Mouse (Mus musculus): ENCODE measurements around the gene Kirrel3. TPM values are rescaled to one million over a fixed set of nuclear protein-coding genes. Genes with fewer than 3 reads are reported as not detected.
A peak's percentile ranks its signal among the peaks of the same experiment; 100 is the strongest.

Kirrel3 gene
- polyA plus RNA-seq, 1 experiment from 2014 or later, result 50.5 TPM

DNA sequence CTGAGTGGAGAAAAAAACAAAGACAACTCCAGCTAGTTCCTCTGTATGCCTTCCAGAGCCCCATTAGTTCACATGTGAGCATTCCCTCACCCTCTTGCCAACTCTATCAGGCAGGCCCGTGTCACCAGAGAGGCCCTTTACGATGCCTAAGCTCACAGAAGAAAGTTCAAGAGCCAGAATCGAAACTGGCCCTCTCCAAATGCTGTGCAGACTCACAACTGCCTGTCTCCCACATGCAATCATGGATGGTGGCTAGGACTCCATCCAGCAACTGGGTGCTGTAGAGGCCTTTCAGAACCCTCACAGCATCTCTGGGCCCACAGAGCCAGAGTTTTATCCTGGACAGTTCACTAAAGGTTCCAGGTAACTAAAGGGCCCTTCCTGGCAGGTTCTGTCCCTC is 470.8 kb downstream of the Kirrel3 start:
- Histone ChIP-seq H3K27ac (no peak overlapping the region), H3K27me3 (replicated peaks) (no peaks in the 10 kb centered on the region), H3K36me3 (replicated peaks) (no peaks in the 10 kb centered on the region), H3K4me1 (0 out of 2 replicates have a peak, but pooled peaks cover 5% of the 10 kb centered on the region), H3K9ac (no peak overlapping the region), H3K9me3 (no peaks in the 10 kb centered on the region), H3K4me3 (no peak overlapping the region), H3K4me2 (no peak overlapping the region)
- ATAC-seq (replicated peaks), result no peak
- WGBS, result 78% methylated on average over 3 of the region's 3 CpGs

DNA sequence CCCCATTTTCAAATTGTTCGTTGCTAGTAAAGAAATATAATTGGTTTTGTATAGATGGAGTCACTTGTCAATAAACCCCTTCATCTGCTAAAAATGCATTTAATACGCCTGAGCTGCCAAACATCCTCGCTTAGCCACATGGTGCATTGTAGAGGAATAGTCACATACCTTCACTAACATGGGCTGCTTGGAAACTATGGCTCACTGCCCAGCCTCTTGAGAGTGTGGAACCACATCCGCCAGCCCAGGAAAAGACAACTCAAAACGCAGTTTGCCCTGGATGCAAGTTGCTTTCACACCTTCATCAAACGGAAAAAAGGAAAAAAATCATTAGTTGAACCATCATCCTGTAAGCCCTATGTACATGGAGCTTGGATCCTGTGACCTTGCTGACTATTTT is 472.0 kb downstream of the Kirrel3 start:
- no peaks in the 10 kb centered on the region for H3K36me3 ChIP-seq (replicated peaks)

DNA sequence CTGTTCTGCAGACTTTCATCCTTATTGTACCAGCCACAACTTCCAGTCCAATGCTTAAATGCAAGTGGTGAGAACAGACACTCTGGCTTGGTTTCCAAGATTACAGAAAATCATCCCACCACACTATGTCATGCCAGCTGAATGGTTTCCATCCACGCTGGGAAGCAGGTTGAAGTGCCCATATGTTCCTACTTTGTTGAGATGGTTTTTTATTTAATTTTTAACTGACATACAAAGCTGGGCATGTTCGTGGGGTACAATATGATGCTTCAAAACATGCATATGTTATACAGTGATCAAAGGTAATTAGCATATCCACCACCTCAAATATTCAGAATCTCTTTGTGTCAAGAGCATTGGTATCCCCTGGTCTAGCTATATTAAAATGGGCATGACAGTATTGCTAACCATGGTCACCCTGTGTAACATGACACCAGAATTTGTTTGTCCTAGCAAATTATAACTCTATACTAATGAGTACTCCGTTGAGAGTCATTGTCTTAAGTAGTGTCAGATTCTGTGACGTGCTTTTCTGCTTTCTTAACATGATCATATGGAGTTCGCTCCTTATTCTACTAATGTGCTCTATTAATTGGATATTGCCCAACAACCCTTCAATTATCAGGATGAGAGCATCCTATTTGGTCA is 472.6 kb downstream of the Kirrel3 start:
- no peak for ATAC-seq (replicated peaks)
- no peaks in the 10 kb centered on the region for H3K27me3 ChIP-seq (replicated peaks)
- no peaks in the 10 kb centered on the region for H3K36me3 ChIP-seq (replicated peaks)
- H3K4me3 ChIP-seq, result no peak overlapping the region
- no peaks in the 10 kb centered on the region for H3K9me3 ChIP-seq
- H3K4me1 ChIP-seq, result 0 out of 2 replicates have a peak, but pooled peaks cover 5% of the 10 kb centered on the region
- WGBS, result 82% methylated on average over 5 of the region's 5 CpGs
- no peak overlapping the region for H3K27ac ChIP-seq
- H3K9ac ChIP-seq, result no peak overlapping the region
- no peak overlapping the region for H3K4me2 ChIP-seq

More for the DNA sequence above, 472.0 kb downstream of the Kirrel3 start:
- Histone ChIP-seq H3K27me3 (replicated peaks) (no peaks in the 10 kb centered on the region), H3K27ac (no peak overlapping the region), H3K4me1 (0 out of 2 replicates have a peak, but pooled peaks cover 5% of the 10 kb centered on the region), H3K4me3 (no peak overlapping the region), H3K9me3 (no peaks in the 10 kb centered on the region), H3K4me2 (no peak overlapping the region), H3K9ac (no peak overlapping the region)
- 71% methylated on average over 6 of the region's 6 CpGs for WGBS
- ATAC-seq (replicated peaks), result no peak

DNA sequence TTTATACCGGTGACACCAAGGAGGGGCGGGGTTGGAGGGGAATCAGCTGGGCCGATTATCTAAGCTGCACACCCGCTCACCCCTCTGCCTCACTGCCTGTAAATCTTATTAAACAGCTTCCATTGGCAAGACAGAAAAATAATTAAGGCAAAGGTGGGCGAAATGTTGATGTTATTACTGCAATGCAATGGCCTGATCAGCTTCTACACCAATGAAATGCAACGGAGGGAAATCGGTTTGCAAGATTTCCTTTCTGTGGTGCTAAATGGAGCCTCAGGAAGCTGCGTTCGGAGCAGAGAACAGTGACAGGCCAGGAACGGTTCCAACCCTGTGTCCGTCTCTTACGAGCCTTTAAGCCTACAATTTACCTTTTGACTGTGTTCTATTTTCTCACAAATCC is 475.0 kb downstream of the Kirrel3 start:
- Histone ChIP-seq H3K27me3 (replicated peaks) (no peaks in the 10 kb centered on the region), H3K36me3 (replicated peaks) (no peaks in the 10 kb centered on the region), H3K27ac (no peak overlapping the region), H3K4me3 (no peak overlapping the region), H3K4me1 (peaks cover 21% of the 10 kb centered on the region), H3K4me2 (no peak overlapping the region), H3K9ac (no peak overlapping the region), H3K9me3 (no peaks in the 10 kb centered on the region)
- no peak for ATAC-seq (replicated peaks)
- WGBS, result 57% methylated on average over 12 of the region's 12 CpGs

DNA sequence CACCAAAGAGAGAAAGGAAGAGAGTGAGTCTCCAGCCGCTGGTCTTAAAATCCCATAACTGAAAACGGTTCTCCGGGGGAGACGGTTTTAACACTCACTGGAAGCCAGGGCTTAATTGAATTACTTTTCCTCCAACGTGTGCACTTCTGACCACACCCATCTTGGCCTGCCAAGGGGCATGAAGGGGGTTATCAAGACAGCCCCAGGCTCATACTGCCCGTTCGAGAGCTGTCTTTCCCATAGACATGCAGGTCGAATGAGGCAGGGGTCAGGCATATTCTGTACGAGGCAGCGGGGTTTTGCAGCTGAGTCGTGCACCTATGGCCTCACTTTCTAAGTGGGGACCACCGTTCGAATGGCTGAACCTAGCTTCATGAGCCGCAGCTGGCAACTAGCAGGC is 475.5 kb downstream of the Kirrel3 start:
- 67% methylated on average over 14 of the region's 14 CpGs for WGBS
- peaks cover 21% of the 10 kb centered on the region for H3K4me1 ChIP-seq

DNA sequence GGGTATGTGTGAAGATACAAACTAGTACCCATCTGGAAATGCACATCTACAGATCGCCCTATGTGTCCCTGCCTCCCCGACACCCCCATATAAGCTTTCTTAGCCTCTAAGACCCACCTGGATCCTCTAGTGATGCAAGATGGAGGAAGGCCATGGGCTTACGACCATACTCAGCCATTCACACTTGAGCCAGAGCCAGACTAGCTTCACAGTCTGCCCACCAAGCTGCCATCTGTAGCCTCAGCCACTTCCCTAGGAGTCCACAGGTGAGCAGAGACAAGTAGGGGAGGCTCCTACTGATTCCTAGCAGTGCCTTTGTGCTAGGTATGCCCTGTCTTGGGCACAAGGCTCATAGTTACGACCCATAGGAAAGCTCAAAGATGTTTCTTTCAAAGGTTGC is 476.6 kb downstream of the Kirrel3 start:
- Histone ChIP-seq H3K4me1 (peaks cover 21% of the 10 kb centered on the region), H3K9me3 (no peaks in the 10 kb centered on the region), H3K9ac (no peak overlapping the region), H3K4me2 (no peak overlapping the region), H3K27ac (no peak overlapping the region), H3K27me3 (replicated peaks) (no peaks in the 10 kb centered on the region), H3K36me3 (replicated peaks) (no peaks in the 10 kb centered on the region), H3K4me3 (no peak overlapping the region)
- no peak for ATAC-seq (replicated peaks)
- WGBS, result 95% methylated on average over 4 of the region's 4 CpGs

More for the DNA sequence above, 475.5 kb downstream of the Kirrel3 start:
- Histone ChIP-seq H3K9me3 (no peaks in the 10 kb centered on the region), H3K4me2 (no peak overlapping the region), H3K36me3 (replicated peaks) (no peaks in the 10 kb centered on the region), H3K27me3 (replicated peaks) (no peaks in the 10 kb centered on the region), H3K4me3 (no peak overlapping the region), H3K27ac (no peak overlapping the region), H3K9ac (no peak overlapping the region)
- ATAC-seq (replicated peaks), result no peak

DNA sequence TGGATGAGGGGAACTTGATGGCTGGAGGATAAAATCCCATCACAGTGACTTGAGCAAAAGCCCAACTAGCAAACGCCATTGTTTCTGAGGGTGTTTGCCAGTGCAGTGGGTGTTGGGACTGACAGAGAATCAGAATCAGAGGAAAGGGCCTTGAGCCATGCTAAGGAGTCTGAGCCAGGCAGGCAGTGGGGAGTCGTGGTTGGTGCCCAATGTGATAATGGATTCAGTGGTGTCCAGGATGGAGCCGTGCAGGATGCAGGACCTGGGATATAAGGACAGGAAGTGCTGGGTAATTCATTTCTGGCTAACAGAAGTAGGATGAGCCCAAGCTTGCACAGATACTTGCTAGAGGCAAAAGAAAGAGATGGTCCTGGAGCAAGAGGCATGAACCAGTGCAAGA is 477.9 kb downstream of the Kirrel3 start:
- Histone ChIP-seq H3K27me3 (replicated peaks) (no peaks in the 10 kb centered on the region), H3K4me3 (no peak overlapping the region), H3K9ac (no peak overlapping the region), H3K9me3 (no peaks in the 10 kb centered on the region), H3K27ac (no peak overlapping the region), H3K4me2 (no peak overlapping the region), H3K36me3 (replicated peaks) (no peaks in the 10 kb centered on the region), H3K4me1 (peaks cover 21% of the 10 kb centered on the region)
- ATAC-seq (replicated peaks), result no peak
- WGBS, result 75% methylated on average over 3 of the region's 3 CpGs

DNA sequence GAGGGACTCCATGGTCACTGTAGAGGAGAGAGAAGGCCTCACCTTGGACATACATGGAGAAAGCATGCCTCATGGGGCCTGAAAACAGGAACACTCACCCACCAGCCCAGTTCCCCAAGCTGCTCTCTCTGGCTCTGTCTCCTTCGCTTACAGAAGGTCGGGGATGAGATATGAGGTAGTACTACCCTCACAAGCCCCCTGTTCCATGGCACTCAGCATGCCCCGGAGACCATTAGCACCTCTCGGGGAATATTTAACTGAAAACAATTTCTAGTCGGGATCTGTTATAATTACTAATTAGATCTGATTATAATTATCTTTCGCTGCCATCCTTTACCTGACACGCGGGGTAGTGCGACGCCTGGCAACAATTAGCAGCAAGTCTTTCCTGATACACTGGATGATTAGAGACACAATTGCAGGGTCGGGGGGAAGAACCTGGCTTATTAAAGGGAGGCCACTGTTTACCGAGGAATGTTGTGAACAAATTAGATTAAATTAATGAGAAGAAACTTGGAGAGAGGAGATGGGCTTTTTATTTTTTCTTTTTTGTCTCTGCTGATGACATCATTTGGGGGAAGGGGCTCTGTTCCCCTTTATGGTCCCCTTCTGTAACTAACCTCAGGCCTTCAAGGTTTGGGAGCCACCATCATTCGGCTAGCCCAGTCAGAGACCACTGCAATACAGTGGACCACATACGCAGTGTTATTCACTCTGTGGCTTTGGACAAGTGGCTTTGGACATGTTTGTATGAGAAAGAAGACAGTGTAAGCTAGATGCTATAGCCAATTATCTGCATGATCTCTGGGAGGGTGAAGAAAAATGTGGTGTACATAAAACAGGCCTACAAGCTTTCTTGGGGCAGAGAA is 478.7 kb downstream of the Kirrel3 start:
- H3K4me3 ChIP-seq, result no peak overlapping the region
- H3K27ac ChIP-seq, result peak overlapping the region; percentile 34; the same call in 1 of the 2 replicates
- 0 out of 2 replicates have a peak overlapping the region, but pooled peaks have one; percentile 6 for H3K9ac ChIP-seq
- H3K9me3 ChIP-seq, result no peaks in the 10 kb centered on the region
- ATAC-seq (replicated peaks), result peak; percentile 55
- peaks cover 21% of the 10 kb centered on the region for H3K4me1 ChIP-seq
- 64% methylated on average over 14 of the region's 14 CpGs for WGBS
- no peaks in the 10 kb centered on the region for H3K36me3 ChIP-seq (replicated peaks)
- H3K4me2 ChIP-seq, result no peak overlapping the region
- H3K27me3 ChIP-seq (replicated peaks), result no peaks in the 10 kb centered on the region

DNA sequence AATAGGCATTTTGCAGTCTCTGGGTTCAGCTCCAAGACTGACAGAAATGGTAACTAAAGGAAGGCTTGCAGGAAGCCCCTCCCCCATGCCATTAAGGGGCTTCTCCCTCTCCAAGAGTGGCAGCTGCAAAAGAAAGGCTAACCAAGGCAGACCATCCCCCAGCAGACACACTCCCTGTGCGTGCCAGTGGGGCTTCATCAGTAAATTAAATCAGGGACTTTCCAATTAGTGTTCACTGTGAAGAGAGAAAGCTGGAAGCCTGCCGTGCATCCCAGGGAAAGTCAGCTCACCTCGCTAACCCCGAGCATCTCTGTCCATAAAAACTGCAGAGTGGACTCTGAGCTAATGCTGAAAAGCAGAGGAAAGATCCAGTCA is 479.3 kb downstream of the Kirrel3 start:
- WGBS, result 8% methylated on average over 4 of the region's 4 CpGs
- Histone ChIP-seq H3K27ac (peak overlapping the region; percentile 34; the same call in 1 of the 2 replicates), H3K4me3 (no peak overlapping the region), H3K9ac (0 out of 2 replicates have a peak overlapping the region, but pooled peaks have one; percentile 6), H3K4me2 (no peak overlapping the region), H3K4me1 (peaks cover 21% of the 10 kb centered on the region), H3K9me3 (no peaks in the 10 kb centered on the region), H3K27me3 (replicated peaks) (no peaks in the 10 kb centered on the region), H3K36me3 (replicated peaks) (no peaks in the 10 kb centered on the region)
- peak; percentile 65 for ATAC-seq (replicated peaks)

DNA sequence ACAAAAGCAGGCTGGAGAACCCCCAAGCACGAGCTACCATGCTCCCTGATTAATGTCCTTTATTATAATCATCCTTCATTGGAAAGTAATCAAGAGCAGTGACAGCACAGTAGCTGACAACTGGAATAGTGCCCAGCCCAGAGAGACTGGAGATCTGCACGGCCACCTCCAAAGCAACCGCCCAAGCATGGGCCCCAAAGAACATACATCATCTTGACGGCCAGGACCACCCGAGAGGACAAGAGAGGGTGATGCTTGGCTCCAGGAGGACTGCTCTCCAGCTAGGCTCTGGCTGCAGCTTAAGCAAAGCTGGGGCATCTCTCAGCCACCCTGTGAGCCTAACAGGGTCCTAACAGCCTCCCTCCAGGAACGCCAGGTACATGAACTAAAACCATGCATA is 482.1 kb downstream of the Kirrel3 start:
- no peak overlapping the region for H3K4me3 ChIP-seq
- no peak overlapping the region for H3K27ac ChIP-seq
- 66% methylated on average over 6 of the region's 6 CpGs for WGBS
- no peaks in the 10 kb centered on the region for H3K9me3 ChIP-seq
- no peak overlapping the region for H3K9ac ChIP-seq
- no peak overlapping the region for H3K4me2 ChIP-seq
- no peak for ATAC-seq (replicated peaks)
- H3K27me3 ChIP-seq (replicated peaks), result no peaks in the 10 kb centered on the region
- no peaks in the 10 kb centered on the region for H3K36me3 ChIP-seq (replicated peaks)
- H3K4me1 ChIP-seq, result peaks cover 15% of the 10 kb centered on the region

DNA sequence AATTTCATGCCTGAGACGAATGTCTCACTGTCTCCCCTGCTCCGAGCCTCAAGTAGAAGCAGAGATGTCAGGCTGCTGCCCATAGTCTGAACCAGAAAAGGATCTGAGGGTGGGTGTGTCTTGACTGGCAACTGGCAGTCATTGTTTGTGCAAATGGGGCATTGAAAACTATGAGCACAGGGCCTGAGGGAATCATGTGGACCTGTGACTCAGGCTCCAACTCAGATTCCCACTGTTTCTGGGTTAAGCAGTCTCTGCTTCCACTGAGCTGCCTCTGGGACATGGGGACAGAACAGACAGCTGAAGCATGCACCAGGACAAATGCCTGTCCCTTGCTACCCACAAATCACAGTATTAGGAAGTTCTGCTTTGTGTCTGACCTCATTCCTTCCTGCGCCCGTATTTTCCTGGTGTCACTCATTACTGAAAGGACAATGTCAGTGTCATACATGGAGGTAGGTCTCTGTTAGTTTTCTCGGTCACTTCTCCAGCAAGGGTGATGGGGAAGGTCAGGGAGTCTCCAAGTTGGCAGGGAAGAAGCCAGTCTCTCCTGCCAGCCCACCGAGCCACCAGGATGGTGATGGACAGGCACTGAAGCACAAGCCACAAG is 484.3 kb downstream of the Kirrel3 start:
- ATAC-seq (replicated peaks), result no peak
- Histone ChIP-seq H3K4me1 (peaks cover 5% of the 10 kb centered on the region), H3K27me3 (replicated peaks) (no peaks in the 10 kb centered on the region; the same call in 1 of the 2 replicates), H3K9me3 (no peaks in the 10 kb centered on the region), H3K27ac (no peak overlapping the region), H3K9ac (no peak overlapping the region), H3K4me3 (no peak overlapping the region), H3K36me3 (replicated peaks) (no peaks in the 10 kb centered on the region), H3K4me2 (no peak overlapping the region)
- WGBS, result 66% methylated on average over 6 of the region's 6 CpGs

DNA sequence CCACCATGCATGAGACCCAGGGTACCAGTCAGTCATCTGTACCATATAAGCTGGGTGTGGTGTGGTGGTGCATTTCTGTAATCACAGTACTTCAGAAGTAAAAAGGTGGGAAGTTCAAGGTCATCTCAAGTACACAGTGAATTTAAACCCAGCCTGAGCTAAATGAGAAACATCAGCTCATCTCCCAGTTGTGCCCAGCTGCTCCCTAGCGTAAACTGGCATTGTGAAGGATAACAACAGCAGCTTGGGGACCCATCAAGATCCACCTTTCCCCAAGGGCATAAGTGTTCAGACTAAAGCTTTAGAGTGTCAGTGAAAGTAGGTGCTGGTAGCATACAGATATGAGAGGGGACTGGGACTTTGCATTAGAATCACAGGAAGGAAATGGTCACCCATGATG is 488.6 kb downstream of the Kirrel3 start:
- H3K4me1 ChIP-seq, result peaks cover 6% of the 10 kb centered on the region; the same call in 1 of the 2 replicates
- H3K9me3 ChIP-seq, result no peaks in the 10 kb centered on the region
- H3K4me3 ChIP-seq, result no peak overlapping the region
- H3K36me3 ChIP-seq (replicated peaks), result no peaks in the 10 kb centered on the region
- WGBS, result 93% methylated on average over 1 of the region's 1 CpGs
- no peak overlapping the region for H3K9ac ChIP-seq
- H3K4me2 ChIP-seq, result no peak overlapping the region
- no peak for ATAC-seq (replicated peaks)
- no peaks in the 10 kb centered on the region; the same call in 1 of the 2 replicates for H3K27me3 ChIP-seq (replicated peaks)
- H3K27ac ChIP-seq, result no peak overlapping the region

Measured in midbrain, embryonic 15.5 days (tissue).